Mouse (Mus musculus): ENCODE results near the gene Ffar4.

DNA sequence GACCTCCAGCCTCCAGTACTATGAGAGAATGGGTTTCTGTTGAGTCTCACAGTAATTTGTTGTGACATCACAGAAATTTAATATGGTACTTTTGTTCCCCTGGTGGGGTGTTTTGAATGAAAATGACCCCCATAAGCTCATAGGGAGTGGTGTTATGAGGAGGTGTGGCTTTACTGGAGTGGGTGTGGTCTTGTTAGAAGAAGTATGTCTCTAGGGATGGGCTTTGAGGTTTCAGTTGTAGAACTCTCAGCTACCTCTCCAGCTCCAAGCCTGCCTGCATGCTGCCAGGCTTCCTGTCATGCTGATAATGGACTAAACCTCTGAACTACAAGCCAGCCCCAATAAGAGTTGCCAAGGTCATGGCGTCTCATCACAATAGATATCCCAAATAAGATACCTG is 47.2 kb upstream of the Ffar4 start:
- no peak for TF ChIP-seq POLR2A (IDR thresholded peaks at IDR 0.05; ENCODE audit: control insufficient read depth in 1 of 2, insufficient read depth in 1 of 2, low read depth in 1 of 2, low read length in 2 of 2, poor library complexity in 1 of 2)
- no peak for TF ChIP-seq CTCF (IDR thresholded peaks at IDR 0.05 in 2 of 3, conservative IDR thresholded peaks at IDR 0.05 in 1 of 3; ENCODE audit: control insufficient read depth in 1 of 3, insufficient read depth in 1 of 3, low read depth in 2 of 3, low read length in 3 of 3, poor library complexity in 1 of 3, severe bottlenecking in 1 of 3)
- no peak for TF ChIP-seq MAZ (IDR thresholded peaks at IDR 0.05; ENCODE audit: low read depth, low read length)
- no peak for TF ChIP-seq USF1 (IDR thresholded peaks at IDR 0.05; ENCODE audit: low read depth, low read length)
- TF ChIP-seq TBP (IDR thresholded peaks at IDR 0.05; ENCODE audit: low read depth, low read length): no peak
- TF ChIP-seq GABPA (IDR thresholded peaks at IDR 0.05; ENCODE audit: low read depth, low read length): no peak
- no peak for TF ChIP-seq MAX (IDR thresholded peaks at IDR 0.05; ENCODE audit: low read length)
- no peak for TF ChIP-seq SMC3 (IDR thresholded peaks at IDR 0.05; ENCODE audit: low read depth, low read length)
- no peak for TF ChIP-seq TAL1 (IDR thresholded peaks at IDR 0.05; ENCODE audit: low read length)
- no peak for TF ChIP-seq MAFK (IDR thresholded peaks at IDR 0.05; ENCODE audit: borderline replicate concordance, low read depth, low read length)
- TF ChIP-seq HCFC1 (IDR thresholded peaks at IDR 0.05; ENCODE audit: low read depth, low read length): no peak
- TF ChIP-seq MYC (IDR thresholded peaks at IDR 0.05; ENCODE audit: low read depth, low read length): no peak
- TF ChIP-seq EP300 (IDR thresholded peaks at IDR 0.05; ENCODE audit: low read depth in 1 of 2, low read length in 2 of 2): no peak
